Mouse (Mus musculus): ENCODE measurements around the gene Fbxo47. TPM values are rescaled to one million over a fixed set of nuclear protein-coding genes. Genes with fewer than 3 reads are reported as not detected.
A peak's percentile ranks its signal among the peaks of the same experiment; 100 is the strongest.

Fbxo47 gene
- polyA plus RNA-seq (2016; fragmentation: Nextera tagmentation; extraction: Ambion mirVana) = 0.60 and 0.92 TPM in 2 replicates

DNA sequence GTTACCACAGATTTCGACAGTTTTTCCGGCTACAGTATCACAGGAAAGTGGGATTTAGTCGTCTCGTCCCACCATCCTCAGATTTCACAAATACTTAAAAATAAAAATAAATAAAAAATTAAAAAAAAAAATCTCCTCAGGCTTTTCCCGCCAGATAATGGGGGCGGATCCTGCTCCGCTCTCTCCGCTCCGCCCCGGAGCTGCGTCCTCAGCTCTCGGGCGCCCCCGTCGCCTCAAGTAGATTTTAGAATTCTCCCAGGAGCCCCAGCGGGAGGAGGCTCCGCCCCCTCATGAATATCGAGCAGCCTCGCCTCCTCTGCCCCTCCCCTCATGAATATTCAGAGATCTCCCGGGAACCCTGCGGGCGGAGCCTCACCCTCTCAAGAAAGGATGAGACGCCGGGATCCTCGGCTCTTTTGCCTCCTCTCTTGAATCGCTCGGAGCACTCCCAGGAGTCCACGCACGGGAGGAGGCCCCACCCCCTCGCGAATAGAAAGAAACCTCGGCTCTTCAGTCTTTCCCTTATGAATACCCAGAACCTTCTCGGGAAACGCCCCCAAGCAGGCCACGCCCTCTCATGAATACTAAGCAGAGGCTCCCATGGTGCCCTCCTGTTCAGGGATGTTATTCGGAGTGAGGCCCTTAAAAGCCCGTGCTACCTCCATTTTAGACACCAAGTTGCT lies at the start of gene Fbxo47:
Fbxo47 (minus strand) TSS at position 237 of the 683 bp plus-strand sequence.
- H3K9me3 ChIP-seq = no peaks in the 10 kb centered on the region; the same call in 1 of the 2 replicates

GRCm38 (mm10) chr11:97933553-97933952 lies 49.6 kb upstream of the Fbxo47 start:
- no peak overlapping the region for H3K27ac ChIP-seq
- no peak for ATAC-seq (ENCODE audit: insufficient number of reproducible peaks, insufficient read depth, low FRiP score, low TSS enrichment, low read depth)
- WGBS = 77% methylated on average over 1 of the region's 1 CpGs

More for the DNA sequence above, at the start of gene Fbxo47:
- Histone ChIP-seq H3K4me3 (replicated peaks) (peak within 1 kb of the TSS; percentile 49), H3K36me3 (no peaks in the 10 kb centered on the region), H3K27me3 (no peaks in the 10 kb centered on the region), H3K4me2 (peak within 1 kb of the TSS; percentile 55), H3K27ac (peak within 1 kb of the TSS; percentile 87), H3K9ac (replicated peaks) (peak within 1 kb of the TSS; percentile 55), H3K4me1 (replicated peaks) (no peaks in the 10 kb centered on the region)
- peak; percentile 94 for ATAC-seq (ENCODE audit: insufficient number of reproducible peaks, insufficient read depth, low FRiP score, low TSS enrichment, low read depth)
- WGBS = under 1% methylated on average over 37 of the region's 37 CpGs

GRCm38 (mm10) chr11:97928905-97929304 lies 45.0 kb upstream of the Fbxo47 start:
- Histone ChIP-seq H3K4me1 (replicated peaks) (no peaks in the 10 kb centered on the region), H3K9me3 (no peaks in the 10 kb centered on the region), H3K9ac (replicated peaks) (no peak overlapping the region), H3K36me3 (no peaks in the 10 kb centered on the region), H3K4me2 (no peak overlapping the region), H3K27me3 (0 out of 2 replicates have a peak, but pooled peaks cover 3% of the 10 kb centered on the region), H3K4me3 (replicated peaks) (no peak overlapping the region), H3K27ac (no peak overlapping the region)
- WGBS = 59% methylated on average over 4 of the region's 4 CpGs
- no peak for ATAC-seq (ENCODE audit: insufficient number of reproducible peaks, insufficient read depth, low FRiP score, low TSS enrichment, low read depth)

More at GRCm38 (mm10) chr11:97933553-97933952, 49.6 kb upstream of the Fbxo47 start:
- no peak overlapping the region for H3K9ac ChIP-seq (replicated peaks)
- no peaks in the 10 kb centered on the region for H3K9me3 ChIP-seq
- H3K4me3 ChIP-seq (replicated peaks) = no peak overlapping the region
- no peaks in the 10 kb centered on the region for H3K36me3 ChIP-seq
- no peaks in the 10 kb centered on the region; the same call in 1 of the 2 replicates for H3K27me3 ChIP-seq
- no peak overlapping the region for H3K4me2 ChIP-seq
- no peaks in the 10 kb centered on the region for H3K4me1 ChIP-seq (replicated peaks)

DNA sequence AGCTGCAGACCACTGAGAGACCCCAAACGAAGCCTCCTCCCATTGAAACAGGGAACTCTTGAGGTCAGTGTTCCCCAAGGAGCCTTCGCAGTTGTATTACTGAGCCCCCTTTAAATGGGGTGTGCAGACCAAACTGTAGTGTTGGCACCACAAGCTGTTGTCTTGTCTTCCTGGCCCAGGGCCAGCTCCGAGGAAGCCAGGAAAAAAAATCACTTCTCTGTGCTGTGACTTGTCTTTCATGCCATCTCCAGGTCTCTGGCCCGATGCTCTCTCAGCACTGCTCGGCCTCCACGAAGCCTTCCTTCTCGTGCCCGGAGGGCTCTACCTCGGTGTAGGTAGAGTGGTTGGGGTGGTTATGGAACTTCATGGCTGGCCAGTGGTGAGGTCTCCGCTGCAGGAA lies 40.3 kb upstream of the Fbxo47 start:
- H3K4me3 ChIP-seq (replicated peaks) = no peak overlapping the region
- H3K4me1 ChIP-seq (replicated peaks) = no peaks in the 10 kb centered on the region
- no peak overlapping the region for H3K9ac ChIP-seq (replicated peaks)
- WGBS = 90% methylated on average over 10 of the region's 10 CpGs
- no peak overlapping the region for H3K27ac ChIP-seq
- no peak for ATAC-seq (ENCODE audit: insufficient number of reproducible peaks, insufficient read depth, low FRiP score, low TSS enrichment, low read depth)
- H3K9me3 ChIP-seq = no peaks in the 10 kb centered on the region
- no peaks in the 10 kb centered on the region for H3K36me3 ChIP-seq
- 0 out of 2 replicates have a peak, but pooled peaks cover 3% of the 10 kb centered on the region for H3K27me3 ChIP-seq
- H3K4me2 ChIP-seq = no peak overlapping the region

DNA sequence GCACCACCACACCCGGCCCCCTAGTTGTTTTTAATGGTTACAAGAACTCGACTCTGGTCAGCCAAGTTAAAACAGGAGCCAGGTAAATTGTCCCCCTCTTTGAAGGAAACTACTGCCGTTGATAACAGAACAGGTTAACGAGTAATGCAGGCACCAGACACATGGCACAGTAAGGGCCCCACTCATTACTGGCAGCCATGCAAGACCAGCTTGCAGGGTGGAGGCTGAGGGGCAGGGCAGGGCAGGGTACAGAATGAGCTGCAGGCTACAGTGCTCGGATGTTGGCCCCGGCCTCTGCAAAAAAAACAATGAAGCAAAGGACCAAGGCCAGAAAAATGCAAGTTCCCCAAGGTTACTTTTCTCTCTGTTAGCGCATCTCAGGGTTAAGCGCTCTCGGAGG lies 39.7 kb upstream of the Fbxo47 start:
- 74% methylated on average over 9 of the region's 9 CpGs for WGBS
- Histone ChIP-seq H3K27me3 (0 out of 2 replicates have a peak, but pooled peaks cover 3% of the 10 kb centered on the region), H3K9me3 (no peaks in the 10 kb centered on the region), H3K36me3 (no peaks in the 10 kb centered on the region), H3K4me2 (no peak overlapping the region), H3K9ac (replicated peaks) (no peak overlapping the region), H3K4me1 (replicated peaks) (no peaks in the 10 kb centered on the region), H3K27ac (no peak overlapping the region), H3K4me3 (replicated peaks) (no peak overlapping the region)
- ATAC-seq (ENCODE audit: insufficient number of reproducible peaks, insufficient read depth, low FRiP score, low TSS enrichment, low read depth) = no peak

DNA sequence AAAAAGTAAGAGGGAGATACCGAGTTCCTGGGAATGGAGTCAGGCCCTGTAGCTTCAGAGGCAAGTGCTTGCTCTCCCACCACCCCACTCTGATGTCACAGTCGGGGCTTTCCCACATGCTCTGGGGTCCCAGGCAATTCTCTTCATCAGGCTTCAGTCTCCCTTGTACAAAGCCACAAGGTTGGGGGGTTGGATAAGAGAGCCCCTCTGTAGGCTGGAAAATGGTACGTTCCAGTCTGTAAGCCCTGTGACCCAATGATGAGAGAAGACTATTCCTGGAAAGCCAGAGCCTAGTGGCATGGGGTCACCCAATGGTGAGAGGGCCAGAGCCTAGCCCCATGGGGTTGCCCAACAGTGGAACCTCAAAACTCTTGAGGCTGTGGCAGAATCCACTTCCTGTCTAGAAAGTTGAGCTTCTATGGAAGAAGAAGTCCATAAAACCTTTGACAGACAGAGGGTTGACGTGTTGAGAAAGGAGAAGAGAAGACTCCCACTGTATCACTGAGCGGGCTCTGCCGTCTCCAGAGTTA lies 32.1 kb upstream of the Fbxo47 start:
- no peak overlapping the region for H3K9ac ChIP-seq (replicated peaks)
- H3K27me3 ChIP-seq = no peaks in the 10 kb centered on the region
- WGBS = 86% methylated on average over 6 of the region's 6 CpGs
- no peak overlapping the region for H3K4me3 ChIP-seq (replicated peaks)
- no peak for ATAC-seq (ENCODE audit: insufficient number of reproducible peaks, insufficient read depth, low FRiP score, low TSS enrichment, low read depth)
- no peaks in the 10 kb centered on the region for H3K9me3 ChIP-seq
- H3K4me1 ChIP-seq (replicated peaks) = no peaks in the 10 kb centered on the region
- no peaks in the 10 kb centered on the region for H3K36me3 ChIP-seq
- H3K4me2 ChIP-seq = no peak overlapping the region
- H3K27ac ChIP-seq = no peak overlapping the region

- Histone ChIP-seq H3K4me1 (replicated peaks) (no peaks in the 10 kb centered on the region), H3K9ac (replicated peaks) (no peak overlapping the region), H3K27ac (no peak overlapping the region), H3K4me2 (no peak overlapping the region), H3K4me3 (replicated peaks) (no peak overlapping the region), H3K9me3 (no peaks in the 10 kb centered on the region), H3K27me3 (no peaks in the 10 kb centered on the region), H3K36me3 (no peaks in the 10 kb centered on the region)
- no peak for ATAC-seq (ENCODE audit: insufficient number of reproducible peaks, insufficient read depth, low FRiP score, low TSS enrichment, low read depth)
- WGBS = 86% methylated on average over 2 of the region's 2 CpGs
Observed at GRCm38 (mm10) chr11:97915471-97915870, 31.5 kb upstream of the Fbxo47 start.

DNA sequence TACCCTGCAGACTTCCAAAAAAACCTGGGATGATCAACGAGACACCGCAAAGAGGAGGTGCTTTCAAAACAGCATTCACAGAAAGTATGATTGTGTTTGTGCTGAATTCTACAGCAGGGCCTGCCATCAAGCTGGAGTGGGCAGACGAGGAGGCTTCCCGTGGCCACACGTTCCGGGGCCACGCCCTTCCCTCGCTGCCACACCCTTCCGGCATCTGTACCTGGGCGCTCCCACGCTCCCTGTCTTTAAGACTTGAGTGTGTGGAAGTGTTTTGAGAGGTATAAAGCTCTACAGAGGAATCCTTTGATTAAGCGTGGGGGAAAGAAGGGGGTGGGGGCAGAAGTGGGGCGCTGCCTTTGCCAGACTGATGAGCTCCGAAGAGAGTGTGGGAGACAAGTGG lies 29.2 kb upstream of the Fbxo47 start:
- Histone ChIP-seq H3K36me3 (no peaks in the 10 kb centered on the region), H3K9me3 (no peaks in the 10 kb centered on the region), H3K27ac (no peak overlapping the region), H3K4me3 (replicated peaks) (no peak overlapping the region), H3K4me2 (no peak overlapping the region), H3K9ac (replicated peaks) (no peak overlapping the region), H3K4me1 (replicated peaks) (no peaks in the 10 kb centered on the region), H3K27me3 (no peaks in the 10 kb centered on the region)
- no peak for ATAC-seq (ENCODE audit: insufficient number of reproducible peaks, insufficient read depth, low FRiP score, low TSS enrichment, low read depth)
- 84% methylated on average over 14 of the region's 14 CpGs for WGBS

DNA sequence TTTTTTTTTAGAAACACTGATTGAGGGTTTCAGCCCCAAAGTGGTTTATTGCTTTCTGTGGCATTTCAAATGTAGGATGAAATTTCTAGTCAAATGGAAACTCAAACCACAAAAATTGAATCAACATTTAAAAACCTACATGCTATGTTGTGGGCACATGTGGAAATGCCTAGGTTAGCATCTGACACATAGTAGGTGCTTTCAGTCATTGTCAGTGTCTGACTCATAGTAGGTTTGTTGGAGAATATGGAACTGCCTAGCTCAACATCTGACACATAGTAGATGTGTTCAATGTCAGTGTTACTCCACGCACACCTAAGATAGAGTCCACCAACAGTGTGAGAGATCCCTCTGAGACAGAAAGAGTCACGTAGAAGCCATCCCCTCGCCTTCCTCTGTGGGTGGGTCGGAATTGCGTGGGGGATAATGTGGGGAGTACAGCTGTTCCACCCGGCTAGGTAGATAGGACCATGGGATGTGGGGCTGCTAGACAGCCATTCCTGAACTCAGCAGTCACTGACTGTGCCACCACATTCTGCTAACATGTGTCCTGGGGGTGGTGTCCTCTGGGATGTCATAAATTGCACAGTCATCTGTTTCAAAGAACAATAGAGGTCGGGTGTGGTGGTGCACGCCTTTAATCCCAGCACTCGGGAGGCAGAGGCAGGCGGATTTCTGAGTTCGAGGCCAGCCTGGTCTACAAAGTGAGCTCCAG lies 24.8 kb upstream of the Fbxo47 start:
- no peak for ATAC-seq (ENCODE audit: insufficient number of reproducible peaks, insufficient read depth, low FRiP score, low TSS enrichment, low read depth)
- Histone ChIP-seq H3K4me3 (replicated peaks) (no peak overlapping the region), H3K4me1 (replicated peaks) (no peaks in the 10 kb centered on the region), H3K9ac (replicated peaks) (no peak overlapping the region), H3K9me3 (no peaks in the 10 kb centered on the region), H3K27me3 (0 out of 2 replicates have a peak, but pooled peaks cover 3% of the 10 kb centered on the region), H3K27ac (no peak overlapping the region), H3K36me3 (no peaks in the 10 kb centered on the region), H3K4me2 (no peak overlapping the region)
- 86% methylated on average over 11 of the region's 11 CpGs for WGBS

DNA sequence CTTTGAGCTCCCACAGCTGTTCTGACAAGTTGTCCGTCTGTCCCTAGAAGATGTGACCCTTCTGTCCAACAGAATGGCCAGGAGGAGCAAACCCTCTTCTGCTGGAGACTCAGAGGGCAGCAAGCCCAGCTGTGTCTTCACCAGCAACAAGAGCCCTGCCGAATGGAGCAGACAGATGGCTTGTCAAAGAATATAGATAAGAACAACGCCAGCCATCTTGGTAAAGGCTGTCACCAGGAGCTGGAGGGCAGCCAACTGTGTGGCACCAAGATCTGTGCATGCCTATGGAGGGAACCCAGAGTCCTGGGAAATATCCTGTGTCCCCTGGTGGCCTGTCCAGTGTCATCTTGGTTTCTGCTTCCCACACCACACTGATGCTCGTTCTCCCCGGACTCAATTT lies 24.0 kb upstream of the Fbxo47 start:
- H3K27me3 ChIP-seq = 0 out of 2 replicates have a peak, but pooled peaks cover 3% of the 10 kb centered on the region
- H3K27ac ChIP-seq = no peak overlapping the region
- H3K9ac ChIP-seq (replicated peaks) = no peak overlapping the region
- no peak overlapping the region for H3K4me2 ChIP-seq
- no peaks in the 10 kb centered on the region for H3K4me1 ChIP-seq (replicated peaks)
- ATAC-seq (ENCODE audit: insufficient number of reproducible peaks, insufficient read depth, low FRiP score, low TSS enrichment, low read depth) = no peak
- H3K36me3 ChIP-seq = no peaks in the 10 kb centered on the region
- no peaks in the 10 kb centered on the region for H3K9me3 ChIP-seq
- no peak overlapping the region for H3K4me3 ChIP-seq (replicated peaks)
- WGBS = 82% methylated on average over 5 of the region's 5 CpGs

- no peak for ATAC-seq (ENCODE audit: insufficient number of reproducible peaks, insufficient read depth, low FRiP score, low TSS enrichment, low read depth)
- 86% methylated on average over 9 of the region's 9 CpGs for WGBS
- no peaks in the 10 kb centered on the region for H3K36me3 ChIP-seq
- no peak overlapping the region for H3K4me3 ChIP-seq (replicated peaks)
- no peaks in the 10 kb centered on the region for H3K4me1 ChIP-seq (replicated peaks)
- H3K9ac ChIP-seq (replicated peaks) = no peak overlapping the region
- H3K27me3 ChIP-seq = 0 out of 2 replicates have a peak, but pooled peaks cover 3% of the 10 kb centered on the region
- no peaks in the 10 kb centered on the region for H3K9me3 ChIP-seq
- H3K4me2 ChIP-seq = no peak overlapping the region
- H3K27ac ChIP-seq = no peak overlapping the region
Observed at GRCm38 (mm10) chr11:97906905-97907304, 23.0 kb upstream of the Fbxo47 start.
